Mouse (Mus musculus) bone marrow, adult 2 months (tissue): Measurements from ENCODE around the gene Ifit2.

Experiments used
- CTCF ChIP-seq: fragments of 200-500 bp; IDR thresholded peaks from 2 replicates; pipeline ENCODE4 v1.5.1; 2011; ENCODE audit warnings: low read length, control low read depth; ENCODE audit not compliant: control insufficient read depth, insufficient read depth
- POLR2A ChIP-seq: fragments of 200-500 bp; IDR thresholded peaks from 2 replicates; pipeline ENCODE4 v1.6.1; 2011; ENCODE audit warnings: low read depth, mild to moderate bottlenecking, control low read depth, low read length, borderline replicate concordance; ENCODE audit not compliant: control insufficient read depth

- TF ChIP-seq CTCF = no peak
- no peak for TF ChIP-seq POLR2A
Observed at GRCm38 (mm10) chr19:34519646-34520045, 30.8 kb upstream of the Ifit2 start.
